Mouse (Mus musculus) lung, embryonic 16.5 days (tissue): ENCODE measurements at regions not wholly inside any gene's neighbourhood (a gene's known extent, or its start where the extent isn't known, plus 50 kb on each side); places are given as distances from the start of the nearest gene placed in this dataset.

Source experiments
- ATAC-seq: fragments of 200-750 bp; cut with Nextera tagmentation; 2 replicates; pipeline ENCODE4 v1.8.0; 2017; ENCODE audit warnings: low read depth, mild to moderate bottlenecking, moderate library complexity
- H3K27ac ChIP-seq: fragments of 300-500 bp; sonication (generic); 2 replicates; pipeline ENCODE4 v1.5.1; 2014; ENCODE audit warnings: mild to moderate bottlenecking, control low read depth, low read length
- H3K27me3 ChIP-seq: fragments of 300-500 bp; sonication (generic); 2 replicates; pipeline ENCODE4 v1.6.1; 2014; ENCODE audit warnings: low read depth, low read length, mixed read lengths; ENCODE audit not compliant: control insufficient read depth, insufficient read depth
- H3K36me3 ChIP-seq: fragments of 300-500 bp; sonication (generic); 2 replicates; pipeline ENCODE4 v1.6.1; 2014; ENCODE audit warnings: low read length; ENCODE audit not compliant: control insufficient read depth, insufficient read depth
- H3K4me1 ChIP-seq: fragments of 300-500 bp; sonication (generic); replicated peaks from 2 replicates; pipeline ENCODE4 v1.6.1; 2014; ENCODE audit warnings: low read length, mixed read lengths; ENCODE audit not compliant: control insufficient read depth, insufficient read depth
- H3K4me2 ChIP-seq: fragments of 300-500 bp; sonication (generic); 2 replicates; pipeline ENCODE4 v1.6.1; 2014; ENCODE audit warnings: low read depth, low read length, control low read depth
- H3K4me3 ChIP-seq: fragments of 300-500 bp; sonication (generic); 2 replicates; pipeline ENCODE4 v1.5.1; 2014; ENCODE audit warnings: mild to moderate bottlenecking, low read length, control low read depth
- H3K9ac ChIP-seq: fragments of 300-500 bp; sonication (generic); 2 replicates; pipeline ENCODE4 v1.6.1; 2014; ENCODE audit warnings: low read length, control low read depth
- H3K9me3 ChIP-seq: fragments of 300-500 bp; sonication (generic); 2 replicates; pipeline ENCODE4 v1.6.1; 2016; ENCODE audit warnings: low read length; ENCODE audit not compliant: control insufficient read depth
- WGBS: fragments of 180-500 bp; shearing (Covaris S2); extraction: QIAGEN DNeasy Blood & Tissue Kit; methylation state at CpG from one replicate; pipeline ENCODE4 v1.1.7; 2014; 5-methylcytosine and 5-hydroxymethylcytosine counted together

- no peak overlapping the region for H3K4me3 ChIP-seq
- 33% methylated on average over 3 of the region's 3 CpGs for WGBS
- H3K27me3 ChIP-seq = no peaks in the 10 kb centered on the region
- H3K4me2 ChIP-seq = no peak overlapping the region
- 0 out of 2 replicates have a peak overlapping the region, but pooled peaks have one; percentile 18 for H3K9ac ChIP-seq
- H3K27ac ChIP-seq = peak overlapping the region; percentile 83
- H3K4me1 ChIP-seq = peaks cover 36% of the 10 kb centered on the region
- no peaks in the 10 kb centered on the region for H3K36me3 ChIP-seq
- H3K9me3 ChIP-seq = no peaks in the 10 kb centered on the region
- no peak for ATAC-seq
Observed at GRCm38 (mm10) chr1:36017656-36018055, 50.5 kb upstream of the Hs6st1 start.
